Mouse (Mus musculus): ENCODE results near the gene Tas2r114. TPM values are rescaled to one million over a fixed set of nuclear protein-coding genes. Genes with fewer than 3 reads are reported as not detected.

The Tas2r114 gene
- polyA plus RNA-seq (2012; rRNA removed): not detected in 2 replicates

GRCm38 (mm10) chr6:131689963-131690362 is at the start of gene Tas2r114:
TSS of gene Tas2r114 (minus strand) at chr6:131690063.
- no peak for DNase-seq (ENCODE audit: low read depth)
- TF ChIP-seq CTCF (IDR thresholded peaks at IDR 0.05; ENCODE audit: borderline replicate concordance, extremely low read depth, insufficient read depth, insufficient read length): no peak
- no peak for TF ChIP-seq POLR2A (IDR thresholded peaks at IDR 0.05; ENCODE audit: borderline replicate concordance, extremely low read depth, insufficient read depth, insufficient read length, poor library complexity, severe bottlenecking)

GRCm38 (mm10) chr6:131712803-131713202 is 22.9 kb upstream of the Tas2r114 start:
- no peak for DNase-seq (ENCODE audit: low read depth)
- no peak; the same call in 1 of the 2 replicates for TF ChIP-seq CTCF (IDR thresholded peaks at IDR 0.05; ENCODE audit: borderline replicate concordance, extremely low read depth, insufficient read depth, insufficient read length)
- no peak for TF ChIP-seq POLR2A (IDR thresholded peaks at IDR 0.05; ENCODE audit: borderline replicate concordance, extremely low read depth, insufficient read depth, insufficient read length, poor library complexity, severe bottlenecking)

- TF ChIP-seq CTCF (IDR thresholded peaks at IDR 0.05; ENCODE audit: borderline replicate concordance, extremely low read depth, insufficient read depth, insufficient read length): no peak
- no peak for TF ChIP-seq POLR2A (IDR thresholded peaks at IDR 0.05; ENCODE audit: borderline replicate concordance, extremely low read depth, insufficient read depth, insufficient read length, poor library complexity, severe bottlenecking)
Observed at GRCm38 (mm10) chr6:131687395-131687794, 2.5 kb downstream of the Tas2r114 start, which contains the start of gene Tas2r105. TSS of gene Tas2r105 (minus strand) at chr6:131687495.

GRCm38 (mm10) chr6:131685644-131686043 is 4.2 kb downstream of the Tas2r114 start, which contains the start of gene Tas2r104:
TSS of gene Tas2r104 (minus strand) at chr6:131685744.
- TF ChIP-seq POLR2A (IDR thresholded peaks at IDR 0.05; ENCODE audit: borderline replicate concordance, extremely low read depth, insufficient read depth, insufficient read length, poor library complexity, severe bottlenecking): no peak
- no peak for TF ChIP-seq CTCF (IDR thresholded peaks at IDR 0.05; ENCODE audit: borderline replicate concordance, extremely low read depth, insufficient read depth, insufficient read length)
- DNase-seq (ENCODE audit: low read depth): no peak

More at GRCm38 (mm10) chr6:131687395-131687794, 2.5 kb downstream of the Tas2r114 start, which contains the start of gene Tas2r105:
- no peak for DNase-seq (ENCODE audit: low read depth)

- TF ChIP-seq POLR2A (IDR thresholded peaks at IDR 0.05; ENCODE audit: borderline replicate concordance, extremely low read depth, insufficient read depth, insufficient read length, poor library complexity, severe bottlenecking): no peak
- TF ChIP-seq CTCF (IDR thresholded peaks at IDR 0.05; ENCODE audit: borderline replicate concordance, extremely low read depth, insufficient read depth, insufficient read length): no peak
- DNase-seq (ENCODE audit: low read depth): no peak
Observed at GRCm38 (mm10) chr6:131678786-131679185, 11.1 kb downstream of the Tas2r114 start, which contains the start of gene Tas2r106. TSS of gene Tas2r106 (minus strand) at chr6:131678886.

- no peak for DNase-seq (ENCODE audit: low read depth)
- TF ChIP-seq POLR2A (IDR thresholded peaks at IDR 0.05; ENCODE audit: borderline replicate concordance, extremely low read depth, insufficient read depth, insufficient read length, poor library complexity, severe bottlenecking): no peak
- TF ChIP-seq CTCF (IDR thresholded peaks at IDR 0.05; ENCODE audit: borderline replicate concordance, extremely low read depth, insufficient read depth, insufficient read length): no peak
Observed at GRCm38 (mm10) chr6:131660049-131660448, 29.8 kb downstream of the Tas2r114 start, which contains the start of gene Tas2r107. TSS of gene Tas2r107 (minus strand) at chr6:131660149.

Other genes starting within 250 kb of the Tas2r114 start
- not detected in 2 replicates for gene 5430401F13Rik, start 203.7 kb downstream of the Tas2r114 start, polyA plus RNA-seq (2012; rRNA removed)
- not detected in 2 replicates for gene Gm6619, start 203.7 kb downstream of the Tas2r114 start, polyA plus RNA-seq (2012; rRNA removed)
- not detected in 2 replicates for gene Tas2r130, start 59.2 kb downstream of the Tas2r114 start, polyA plus RNA-seq (2012; rRNA removed)
- gene Tas2r107, start 29.9 kb downstream of the Tas2r114 start, polyA plus RNA-seq (2012; rRNA removed): not detected in 2 replicates
- gene Tas2r106, start 11.2 kb downstream of the Tas2r114 start, polyA plus RNA-seq (2012; rRNA removed): not detected in 2 replicates
- not detected in 2 replicates for gene Tas2r104, start 4.3 kb downstream of the Tas2r114 start, polyA plus RNA-seq (2012; rRNA removed)
- not detected in 2 replicates for gene Tas2r105, start 2.6 kb downstream of the Tas2r114 start, polyA plus RNA-seq (2012; rRNA removed)

All from brain, embryonic 14.5 days (tissue).